In genomic region chr9:20760813-20761212, GRCm38 (mm10) we compare ENCODE assay signal across 9 mouse cellular contexts. TPM values are rescaled to one million over a fixed set of nuclear protein-coding genes. Genes with fewer than 3 reads are reported as not detected.
DNase-seq lines count a peak whose midpoint lies in the region; ATAC-seq and TF ChIP-seq lines count a peak whose summit lies in the region.
"Had no signal": no experiment of that assay in that cellular context is flagged by ENCODE, and none has a peak within 500 bp of the region (broad histone marks: within the 10 kb centered on the region; RNA-seq: fewer than 3 reads in every experiment).

No protein-coding gene starts in this region.

- no peaks in the 10 kb centered on the region for H3K36me3 ChIP-seq in hindbrain, embryonic 14.5 days (replicated peaks; ENCODE audit: control insufficient read depth, insufficient read depth)
- H3K36me3 ChIP-seq in hindbrain, embryonic 16.5 days (ENCODE audit: control insufficient read depth, insufficient read depth, low read length) = no peaks in the 10 kb centered on the region
- no peaks in the 10 kb centered on the region for H3K36me3 ChIP-seq in embryonic facial prominence, embryonic 10.5 days (replicated peaks)
- no peaks in the 10 kb centered on the region for H3K36me3 ChIP-seq in intestine, embryonic 16.5 days (ENCODE audit: control insufficient read depth, insufficient read depth, low read length)
- no peaks in the 10 kb centered on the region for H3K36me3 ChIP-seq in myocyte (ENCODE audit: control insufficient read depth, insufficient read depth)
- H3K36me3 ChIP-seq in midbrain, embryonic 16.5 days (ENCODE audit: control insufficient read depth, insufficient read depth, low read length) = no peaks in the 10 kb centered on the region

- H3K27ac ChIP-seq in hindbrain, embryonic 14.5 days = 0 out of 2 replicates have a peak overlapping the region, but pooled peaks have one; percentile 26
- no peak overlapping the region for H3K27ac ChIP-seq in hindbrain, embryonic 16.5 days (ENCODE audit: low read depth, low read length)
- no peak overlapping the region for H3K27ac ChIP-seq in embryonic facial prominence, embryonic 10.5 days (replicated peaks)
- H3K27ac ChIP-seq in intestine, embryonic 16.5 days (ENCODE audit: low read length) = no peak overlapping the region
- no peak overlapping the region for H3K27ac ChIP-seq in midbrain, embryonic 16.5 days (ENCODE audit: low read length)

- ATAC-seq in hindbrain, embryonic 14.5 days (ENCODE audit: low FRiP score) = no peak
- ATAC-seq in hindbrain, embryonic 16.5 days = no peak
- ATAC-seq in intestine, embryonic 16.5 days = peak; percentile 50
- ATAC-seq in midbrain, embryonic 16.5 days = no peak

- H3K9me3 ChIP-seq in hindbrain, embryonic 14.5 days (ENCODE audit: control insufficient read depth, low read length) = no peaks in the 10 kb centered on the region
- H3K9me3 ChIP-seq in hindbrain, embryonic 16.5 days (ENCODE audit: control insufficient read depth, low read length) = peaks cover 3% of the 10 kb centered on the region
- H3K9me3 ChIP-seq in embryonic facial prominence, embryonic 10.5 days = no peaks in the 10 kb centered on the region
- H3K9me3 ChIP-seq in intestine, embryonic 16.5 days (ENCODE audit: control insufficient read depth, low read length) = no peaks in the 10 kb centered on the region
- H3K9me3 ChIP-seq in midbrain, embryonic 16.5 days (replicated peaks; ENCODE audit: control insufficient read depth, low read length, poor library complexity, severe bottlenecking) = no peaks in the 10 kb centered on the region

- TF ChIP-seq POLR2A in myocyte (IDR thresholded peaks at IDR 0.05; ENCODE audit: insufficient read length, low read depth) = no peak

- WGBS in hindbrain, embryonic 14.5 days = 76% methylated on average over 12 of the region's 12 CpGs
- WGBS in hindbrain, embryonic 16.5 days = 73% methylated on average over 12 of the region's 12 CpGs
- WGBS in embryonic facial prominence, embryonic 10.5 days = 58% methylated on average over 12 of the region's 12 CpGs
- WGBS in intestine, embryonic 16.5 days = 52% methylated on average over 12 of the region's 12 CpGs
- 76% methylated on average over 12 of the region's 12 CpGs for WGBS in midbrain, embryonic 16.5 days

- H3K4me2 ChIP-seq in hindbrain, embryonic 14.5 days (replicated peaks) = no peak overlapping the region
- H3K4me2 ChIP-seq in hindbrain, embryonic 16.5 days (ENCODE audit: low read length) = no peak overlapping the region
- H3K4me2 ChIP-seq in intestine, embryonic 16.5 days (ENCODE audit: low read depth, low read length) = no peak overlapping the region
- H3K4me2 ChIP-seq in myocyte (ENCODE audit: low read depth) = peak overlapping the region; percentile 36
- no peak overlapping the region for H3K4me2 ChIP-seq in midbrain, embryonic 16.5 days (ENCODE audit: low read length)

- intact Hi-C loops in left cerebral cortex, postnatal 4 days (cut with DNase I) = no loop called here

- H3K79me2 ChIP-seq in myocyte (ENCODE audit: control insufficient read depth, insufficient read depth) = no peaks in the 10 kb centered on the region

- H3K9ac ChIP-seq in hindbrain, embryonic 14.5 days = no peak overlapping the region
- no peak overlapping the region for H3K9ac ChIP-seq in hindbrain, embryonic 16.5 days (ENCODE audit: low read depth, low read length)
- H3K9ac ChIP-seq in intestine, embryonic 16.5 days (ENCODE audit: low read depth, low read length) = no peak overlapping the region
- no peak overlapping the region for H3K9ac ChIP-seq in midbrain, embryonic 16.5 days (ENCODE audit: low read depth, low read length)

- H3K4me1 ChIP-seq in hindbrain, embryonic 14.5 days (replicated peaks; ENCODE audit: control insufficient read depth, insufficient read depth, low read length) = no peaks in the 10 kb centered on the region
- peaks cover 5% of the 10 kb centered on the region; the same call in 1 of the 2 replicates for H3K4me1 ChIP-seq in hindbrain, embryonic 16.5 days (ENCODE audit: control insufficient read depth, insufficient read depth, low read depth, low read length)
- no peaks in the 10 kb centered on the region for H3K4me1 ChIP-seq in embryonic facial prominence, embryonic 10.5 days
- no peaks in the 10 kb centered on the region for H3K4me1 ChIP-seq in intestine, embryonic 16.5 days (ENCODE audit: control insufficient read depth, insufficient read depth, low read length)
- peaks cover 3% of the 10 kb centered on the region; the same call in 1 of the 2 replicates for H3K4me1 ChIP-seq in midbrain, embryonic 16.5 days (ENCODE audit: control insufficient read depth, insufficient read depth, low read length)

- H3K27me3 ChIP-seq in hindbrain, embryonic 14.5 days (ENCODE audit: control insufficient read depth, insufficient read depth, low read length) = no peaks in the 10 kb centered on the region
- no peaks in the 10 kb centered on the region for H3K27me3 ChIP-seq in hindbrain, embryonic 16.5 days (replicated peaks; ENCODE audit: control insufficient read depth, insufficient read depth, low read length)
- H3K27me3 ChIP-seq in embryonic facial prominence, embryonic 10.5 days (replicated peaks; ENCODE audit: low read depth, poor library complexity, severe bottlenecking) = no peaks in the 10 kb centered on the region
- no peaks in the 10 kb centered on the region for H3K27me3 ChIP-seq in intestine, embryonic 16.5 days (replicated peaks; ENCODE audit: control insufficient read depth, insufficient read depth, low read length)
- H3K27me3 ChIP-seq in myocyte (ENCODE audit: control insufficient read depth, insufficient read depth, insufficient read length) = no peaks in the 10 kb centered on the region
- no peaks in the 10 kb centered on the region for H3K27me3 ChIP-seq in midbrain, embryonic 16.5 days (ENCODE audit: control insufficient read depth, insufficient read depth, low read depth, low read length)

- no peak for DNase-seq in hindbrain, embryonic 14.5 days (ENCODE audit: low spot score)
- DNase-seq in embryonic facial prominence, embryonic 10.5 days (ENCODE audit: low spot score) = peak; percentile 13
- no peak for DNase-seq in left cerebral cortex, adult 11 months (ENCODE audit: low spot score)
- DNase-seq in left cerebral cortex, postnatal 4 days = no peak

- H3ac ChIP-seq in myocyte (ENCODE audit: control insufficient read depth, insufficient read length) = no peak overlapping the region

- H3K4me3 ChIP-seq in hindbrain, embryonic 14.5 days (replicated peaks; ENCODE audit: low read length) = no peak overlapping the region
- H3K4me3 ChIP-seq in hindbrain, embryonic 16.5 days (ENCODE audit: low read length) = no peak overlapping the region
- H3K4me3 ChIP-seq in embryonic facial prominence, embryonic 10.5 days = no peak overlapping the region
- H3K4me3 ChIP-seq in intestine, embryonic 16.5 days (ENCODE audit: low read length) = no peak overlapping the region
- no peak overlapping the region for H3K4me3 ChIP-seq in myocyte
- no peak overlapping the region for H3K4me3 ChIP-seq in midbrain, embryonic 16.5 days (ENCODE audit: low read depth, low read length)

TF ChIP-seq in myocyte, 11 proteins besides CTCF, POLR2A, EP300 and RAD21:
- TF ChIP-seq USF1 (IDR thresholded peaks at IDR 0.05; ENCODE audit: low read depth) = no peak
- TF ChIP-seq MAX (IDR thresholded peaks at IDR 0.05; ENCODE audit: low read depth) = peak; percentile 83
- no peak for TF ChIP-seq E2F4 (IDR thresholded peaks at IDR 0.05; ENCODE audit: insufficient read depth)

RNA-seq across cellular contexts. Expression of gene Olfm2, which starts 14.7 kb away (rescaled TPM):
- 185 and 207 TPM in 2 replicates for polyA plus RNA-seq in hindbrain, embryonic 14.5 days (2014; fragmentation: Nextera tagmentation; extraction: Ambion mirVana)
- 250 and 269 TPM in 2 replicates for polyA plus RNA-seq in hindbrain, embryonic 16.5 days (2015; fragmentation: Nextera tagmentation; extraction: Ambion mirVana)
- 13.1 and 20.1 TPM in 2 replicates for polyA plus RNA-seq in embryonic facial prominence, embryonic 10.5 days (2016; fragmentation: Nextera tagmentation; extraction: Ambion mirVana)
- polyA plus RNA-seq in intestine, embryonic 16.5 days (2015; fragmentation: Nextera tagmentation; extraction: Ambion mirVana) = 6.7 and 7.8 TPM in 2 replicates
- polyA plus RNA-seq in myocyte (2012; fragmentation: generic; extraction: Trizol) = 0.11 TPM
- total RNA-seq in left cerebral cortex, postnatal 4 days (2021) = 100 to 1,000 TPM; 229 to 241 TPM
- 225 and 251 TPM in 2 replicates for polyA plus RNA-seq in midbrain, embryonic 16.5 days (2015; fragmentation: Nextera tagmentation; extraction: Ambion mirVana)

RNA-seq across cellular contexts. Expression of gene Col5a3, which starts 54.1 kb away (rescaled TPM):
- polyA plus RNA-seq in hindbrain, embryonic 14.5 days (2014; fragmentation: Nextera tagmentation; extraction: Ambion mirVana) = 0.66 and 0.74 TPM in 2 replicates
- polyA plus RNA-seq in hindbrain, embryonic 16.5 days (2015; fragmentation: Nextera tagmentation; extraction: Ambion mirVana) = 1.1 and 1.2 TPM in 2 replicates
- 0.39 and 0.60 TPM in 2 replicates for polyA plus RNA-seq in embryonic facial prominence, embryonic 10.5 days (2016; fragmentation: Nextera tagmentation; extraction: Ambion mirVana)
- polyA plus RNA-seq in intestine, embryonic 16.5 days (2015; fragmentation: Nextera tagmentation; extraction: Ambion mirVana) = 1.8 and 2.4 TPM in 2 replicates
- polyA plus RNA-seq in myocyte (2012; fragmentation: generic; extraction: Trizol) = 70.3 TPM
- 1 to 10 TPM in 1 of 2 experiments, under 1 TPM in 1; 0.90 to 1.2 TPM for total RNA-seq in left cerebral cortex, postnatal 4 days (2021)
- 0.85 and 1.3 TPM in 2 replicates for polyA plus RNA-seq in midbrain, embryonic 16.5 days (2015; fragmentation: Nextera tagmentation; extraction: Ambion mirVana)

RNA-seq across cellular contexts. Expression of gene Rdh8, which starts 57.5 kb away (rescaled TPM):
- polyA plus RNA-seq in hindbrain, embryonic 14.5 days (2014; fragmentation: Nextera tagmentation; extraction: Ambion mirVana) = not detected in 2 replicates
- not detected in 2 replicates for polyA plus RNA-seq in hindbrain, embryonic 16.5 days (2015; fragmentation: Nextera tagmentation; extraction: Ambion mirVana)
- polyA plus RNA-seq in embryonic facial prominence, embryonic 10.5 days (2016; fragmentation: Nextera tagmentation; extraction: Ambion mirVana) = not detected in 2 replicates
- polyA plus RNA-seq in intestine, embryonic 16.5 days (2015; fragmentation: Nextera tagmentation; extraction: Ambion mirVana) = not detected in 2 replicates
- polyA plus RNA-seq in myocyte (2012; fragmentation: generic; extraction: Trizol) = not detected
- not detected for total RNA-seq in left cerebral cortex, postnatal 4 days (2021)
- not detected in 2 replicates for polyA plus RNA-seq in midbrain, embryonic 16.5 days (2015; fragmentation: Nextera tagmentation; extraction: Ambion mirVana)
- total RNA-seq: CH12.LX had no signal

Comparison
In these comparisons a context has a peak if more than half of its experiments do, and no peak if none do; other contexts are left out.
1. RNA of gene Col5a3, which starts 54.1 kb away (polyA plus RNA-seq): 70.3 TPM in myocyte (single experiment); 1.8 to 2.4 TPM in intestine, embryonic 16.5 days, 0.85 to 1.3 TPM in midbrain, embryonic 16.5 days, 1.1 to 1.2 TPM in hindbrain, embryonic 16.5 days, 0.66 to 0.74 TPM in hindbrain, embryonic 14.5 days and 0.39 to 0.60 TPM in embryonic facial prominence, embryonic 10.5 days; every median in the first group is over 10 times any median in the second.